Mouse (Mus musculus): ENCODE results near the gene Fam216a. TPM values are rescaled to one million over a fixed set of nuclear protein-coding genes. Genes with fewer than 3 reads are reported as not detected.
"Not testable (repeated sequence)": the region's sequence is repeated elsewhere in the genome, so short reads cannot be mapped to it uniquely, and the experiment has no call there.

Fam216a gene
- polyA plus RNA-seq, 1 experiment from 2014 or later, result 139 TPM

DNA sequence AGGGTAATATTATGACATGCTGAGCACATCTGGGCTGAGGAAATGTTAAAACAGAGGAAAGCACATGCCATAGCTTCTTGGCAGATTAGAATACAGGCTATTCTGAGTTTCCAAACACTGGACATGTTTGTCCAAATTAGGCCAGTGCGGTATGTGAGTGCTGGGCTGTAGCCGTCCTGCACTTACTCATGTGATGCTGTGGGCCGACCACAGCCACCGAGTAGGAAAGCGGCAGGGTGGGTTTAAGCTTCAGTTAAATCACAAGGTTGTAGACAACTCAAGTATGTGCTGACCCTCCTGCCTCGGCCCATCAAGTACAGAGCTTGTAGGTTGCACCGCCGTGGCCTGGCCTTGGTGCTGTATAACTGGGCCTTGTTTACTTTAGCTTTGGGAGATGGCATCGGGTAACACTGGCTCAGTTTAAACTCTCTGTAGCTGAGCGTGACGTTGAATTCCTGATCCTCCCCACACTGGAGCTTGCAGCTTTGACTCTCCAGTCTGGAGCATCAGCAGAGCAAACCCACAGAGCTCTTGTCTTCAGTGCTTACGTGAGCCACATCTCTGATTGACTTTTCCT, 51.9 kb downstream of the Fam216a start:
- Histone ChIP-seq H3K9ac (ENCODE audit: low read depth, low read length) (no peak overlapping the region), H3K27ac (ENCODE audit: low read length) (no peak overlapping the region), H3K27me3 (ENCODE audit: control insufficient read depth, insufficient read depth, low read depth, low read length) (no peaks in the 10 kb centered on the region), H3K36me3 (ENCODE audit: control insufficient read depth, insufficient read depth, low read length) (peaks cover 13% of the 10 kb centered on the region; the same call in 1 of the 2 replicates), H3K4me1 (ENCODE audit: control insufficient read depth, insufficient read depth, low read length) (no peaks in the 10 kb centered on the region), H3K4me2 (ENCODE audit: low read length) (no peak overlapping the region), H3K9me3 (replicated peaks; ENCODE audit: control insufficient read depth, low read length, poor library complexity, severe bottlenecking) (no peaks in the 10 kb centered on the region), H3K4me3 (ENCODE audit: low read depth, low read length) (no peak overlapping the region)
- 81% methylated on average over 12 of the region's 12 CpGs for WGBS
- ATAC-seq, result no peak

DNA sequence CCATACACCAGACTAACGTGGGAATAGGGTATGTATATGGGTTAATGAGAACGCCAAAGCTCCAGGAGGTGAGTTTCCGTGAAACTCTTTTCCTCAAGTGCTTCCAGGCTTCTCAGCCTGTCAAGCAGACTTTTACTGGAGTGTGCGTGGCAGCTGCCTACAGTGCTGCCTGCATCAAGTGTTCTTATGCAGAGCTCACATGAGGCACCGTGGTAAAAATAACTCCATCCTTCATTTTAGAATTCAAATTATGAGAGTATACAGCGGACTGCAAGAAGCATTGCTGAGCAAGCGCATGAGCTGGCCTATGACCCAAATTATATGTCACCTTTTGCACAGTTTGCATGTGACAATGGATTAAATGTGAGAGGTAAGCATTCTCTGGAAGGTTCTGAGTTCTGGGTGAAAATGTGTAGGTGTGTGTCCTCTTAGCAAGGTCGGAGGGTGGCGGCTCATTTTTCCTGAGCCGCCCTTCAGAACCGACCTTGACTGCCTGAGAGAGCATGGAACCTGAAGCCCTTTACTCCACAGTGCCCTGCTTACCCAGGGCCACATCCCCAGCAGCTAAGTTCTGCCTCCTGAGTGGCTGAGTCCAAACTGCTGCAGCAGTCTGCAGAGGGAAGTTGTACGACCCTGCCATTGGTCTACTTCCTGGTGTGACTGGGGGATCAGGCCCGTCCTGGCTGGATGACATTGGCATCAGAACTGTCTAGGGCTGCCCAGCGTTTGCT, 52.5 kb downstream of the Fam216a start:
- 79% methylated on average over 14 of the region's 14 CpGs for WGBS
- Histone ChIP-seq H3K9me3 (replicated peaks; ENCODE audit: control insufficient read depth, low read length, poor library complexity, severe bottlenecking) (no peaks in the 10 kb centered on the region), H3K27ac (ENCODE audit: low read length) (no peak overlapping the region), H3K27me3 (ENCODE audit: control insufficient read depth, insufficient read depth, low read depth, low read length) (no peaks in the 10 kb centered on the region), H3K36me3 (ENCODE audit: control insufficient read depth, insufficient read depth, low read length) (peaks cover 10% of the 10 kb centered on the region; the same call in 1 of the 2 replicates), H3K9ac (ENCODE audit: low read depth, low read length) (no peak overlapping the region), H3K4me3 (ENCODE audit: low read depth, low read length) (no peak overlapping the region), H3K4me2 (ENCODE audit: low read length) (no peak overlapping the region), H3K4me1 (ENCODE audit: control insufficient read depth, insufficient read depth, low read length) (no peaks in the 10 kb centered on the region)
- ATAC-seq, result no peak

DNA sequence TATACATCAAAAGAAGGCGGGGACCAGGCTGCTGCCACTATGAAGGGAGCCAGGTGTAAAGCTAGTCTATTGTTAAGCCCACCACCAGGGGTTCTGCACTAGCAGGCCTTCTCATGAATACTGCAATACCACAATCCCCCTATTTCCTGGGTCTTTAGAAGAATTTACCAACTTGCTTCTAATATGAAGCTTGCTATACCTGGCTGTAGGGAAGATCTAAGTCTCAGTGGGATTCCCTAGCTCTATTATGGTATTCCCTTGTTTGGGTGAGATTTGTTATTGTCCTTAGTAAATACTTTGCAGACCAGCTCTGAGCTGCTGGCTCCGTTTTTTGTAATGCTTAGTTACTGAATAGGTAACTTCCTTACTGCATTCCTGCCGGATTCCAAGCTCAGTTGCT, 53.2 kb downstream of the Fam216a start:
- not testable (repeated sequence) for ATAC-seq; H3K4me3 ChIP-seq (ENCODE audit: low read depth, low read length)
- WGBS, result 74% methylated on average over 3 of the region's 3 CpGs

DNA sequence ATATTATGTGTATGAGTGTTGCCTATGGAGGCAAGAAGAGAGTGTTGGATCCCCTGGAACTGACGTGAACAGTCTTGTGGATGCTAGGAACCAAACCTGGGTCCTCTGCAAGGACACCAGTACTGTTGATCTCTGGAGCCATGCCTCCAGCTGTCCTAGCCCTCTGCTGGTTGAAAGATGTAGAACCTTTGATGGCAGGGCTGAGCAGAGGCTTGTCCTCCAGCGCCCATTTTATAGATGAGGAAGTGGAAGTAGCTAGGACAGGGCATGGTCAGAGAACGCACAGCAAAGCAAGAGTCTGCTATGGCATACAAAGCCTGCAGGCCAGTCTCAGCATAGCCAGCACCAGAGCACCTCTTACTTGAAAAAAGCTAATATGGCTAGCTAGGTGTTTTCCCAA, 54.1 kb downstream of the Fam216a start:
- peaks cover 8% of the 10 kb centered on the region; the same call in 1 of the 2 replicates for H3K36me3 ChIP-seq (ENCODE audit: control insufficient read depth, insufficient read depth, low read length)
- H3K4me2 ChIP-seq (ENCODE audit: low read length), result no peak overlapping the region
- no peak overlapping the region for H3K4me3 ChIP-seq (ENCODE audit: low read depth, low read length)
- ATAC-seq, result no peak
- no peaks in the 10 kb centered on the region for H3K27me3 ChIP-seq (ENCODE audit: control insufficient read depth, insufficient read depth, low read depth, low read length)
- WGBS, result 64% methylated on average over 3 of the region's 3 CpGs
- H3K9me3 ChIP-seq (replicated peaks; ENCODE audit: control insufficient read depth, low read length, poor library complexity, severe bottlenecking), result no peaks in the 10 kb centered on the region
- no peaks in the 10 kb centered on the region; the same call in 1 of the 2 replicates for H3K4me1 ChIP-seq (ENCODE audit: control insufficient read depth, insufficient read depth, low read length)
- no peak overlapping the region for H3K9ac ChIP-seq (ENCODE audit: low read depth, low read length)
- H3K27ac ChIP-seq (ENCODE audit: low read length), result no peak overlapping the region

More for the DNA sequence above, 53.2 kb downstream of the Fam216a start:
- not testable (repeated sequence) for H3K9ac ChIP-seq (ENCODE audit: low read depth, low read length); H3K27me3 ChIP-seq (ENCODE audit: control insufficient read depth, insufficient read depth, low read depth, low read length); H3K27ac ChIP-seq (ENCODE audit: low read length); H3K36me3 ChIP-seq (ENCODE audit: control insufficient read depth, insufficient read depth, low read length); H3K4me2 ChIP-seq (ENCODE audit: low read length); H3K4me1 ChIP-seq (ENCODE audit: control insufficient read depth, insufficient read depth, low read length); H3K9me3 ChIP-seq (replicated peaks; ENCODE audit: control insufficient read depth, low read length, poor library complexity, severe bottlenecking)

DNA sequence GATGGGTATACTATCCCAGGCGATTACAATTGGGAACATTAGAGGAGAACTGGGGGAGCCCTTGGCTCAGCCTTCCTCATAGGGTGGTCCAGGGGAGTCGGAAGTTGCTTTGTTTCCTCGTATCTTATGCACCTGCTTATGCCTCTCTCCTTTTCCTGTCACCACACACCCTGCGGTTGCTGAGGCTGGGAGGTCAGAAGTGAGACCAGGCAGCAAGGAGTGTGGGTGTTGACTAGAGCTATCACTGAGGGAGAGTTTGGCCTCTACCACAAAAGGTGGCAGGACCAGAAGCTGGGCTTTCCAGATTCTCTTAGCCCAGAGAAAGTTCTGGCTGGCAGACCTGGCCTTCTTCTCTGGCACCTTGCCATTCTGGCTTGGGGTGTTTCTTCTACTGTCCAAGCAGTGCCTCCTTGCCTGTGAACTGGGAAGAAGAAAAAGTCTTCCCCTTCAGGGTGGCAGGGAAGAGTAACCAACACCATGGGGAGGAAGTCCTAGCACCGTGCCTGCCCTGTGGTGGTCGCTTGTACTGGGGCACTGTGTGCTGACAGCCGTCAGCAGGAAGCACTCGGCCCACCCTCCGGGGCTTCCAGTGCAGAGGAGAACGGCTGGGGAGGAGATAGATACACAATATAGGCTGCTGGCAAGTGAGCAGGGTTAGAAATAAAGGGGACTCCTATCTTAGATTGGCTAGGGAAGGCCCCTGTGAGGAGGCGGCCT, 54.7 kb downstream of the Fam216a start:
- no peak for ATAC-seq
- Histone ChIP-seq H3K27me3 (ENCODE audit: control insufficient read depth, insufficient read depth, low read depth, low read length) (no peaks in the 10 kb centered on the region), H3K9me3 (replicated peaks; ENCODE audit: control insufficient read depth, low read length, poor library complexity, severe bottlenecking) (no peaks in the 10 kb centered on the region), H3K4me2 (ENCODE audit: low read length) (no peak overlapping the region), H3K4me1 (ENCODE audit: control insufficient read depth, insufficient read depth, low read length) (no peaks in the 10 kb centered on the region; the same call in 1 of the 2 replicates), H3K9ac (ENCODE audit: low read depth, low read length) (no peak overlapping the region), H3K27ac (ENCODE audit: low read length) (no peak overlapping the region), H3K36me3 (ENCODE audit: control insufficient read depth, insufficient read depth, low read length) (peaks cover 8% of the 10 kb centered on the region; the same call in 1 of the 2 replicates), H3K4me3 (ENCODE audit: low read depth, low read length) (no peak overlapping the region)
- WGBS, result 78% methylated on average over 11 of the region's 11 CpGs

DNA sequence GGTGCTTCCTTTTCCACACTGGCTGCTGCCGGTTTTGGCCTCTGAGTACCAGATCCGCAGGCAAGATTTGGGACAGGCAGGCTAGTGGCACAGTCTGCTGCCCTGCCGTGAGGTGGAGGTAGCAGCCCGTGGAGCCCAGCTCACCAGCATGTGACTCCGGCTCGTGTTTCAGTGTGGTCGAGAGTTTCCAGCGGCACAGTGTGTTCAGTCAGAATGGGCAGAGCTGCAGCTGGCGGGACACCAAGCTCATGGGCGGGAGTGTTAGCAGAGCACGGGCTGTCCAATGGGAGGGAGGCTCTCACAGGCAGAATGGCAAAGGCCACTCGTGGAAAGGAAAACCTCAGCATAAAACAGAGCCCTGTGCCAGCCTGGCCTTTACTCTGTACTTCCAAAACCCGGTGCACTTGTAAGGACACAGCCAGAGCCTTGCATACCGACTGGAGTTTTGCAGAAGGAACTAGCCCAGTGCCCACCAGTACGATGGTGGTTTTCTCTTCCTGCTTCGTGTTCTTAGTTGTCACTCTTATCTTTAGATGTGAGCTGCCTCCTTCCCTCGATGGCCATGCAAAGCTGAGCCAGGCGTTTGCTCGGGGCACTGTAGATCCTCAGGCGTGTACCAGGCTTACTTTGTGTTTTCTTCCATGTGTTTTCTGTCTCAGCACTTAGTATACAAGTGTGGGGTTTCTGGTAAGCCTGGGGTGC, 57.0 kb downstream of the Fam216a start:
- no peaks in the 10 kb centered on the region for H3K27me3 ChIP-seq (ENCODE audit: control insufficient read depth, insufficient read depth, low read depth, low read length)
- H3K9me3 ChIP-seq (replicated peaks; ENCODE audit: control insufficient read depth, low read length, poor library complexity, severe bottlenecking), result no peaks in the 10 kb centered on the region
- ATAC-seq, result no peak

More for the DNA sequence above, 57.0 kb downstream of the Fam216a start:
- H3K4me3 ChIP-seq (ENCODE audit: low read depth, low read length), result no peak overlapping the region
- H3K27ac ChIP-seq (ENCODE audit: low read length), result peak overlapping the region; percentile 28; the same call in 1 of the 2 replicates
- H3K4me1 ChIP-seq (ENCODE audit: control insufficient read depth, insufficient read depth, low read length), result peaks cover 2% of the 10 kb centered on the region; the same call in 1 of the 2 replicates
- peaks cover 11% of the 10 kb centered on the region; the same call in 1 of the 2 replicates for H3K36me3 ChIP-seq (ENCODE audit: control insufficient read depth, insufficient read depth, low read length)
- H3K9ac ChIP-seq (ENCODE audit: low read depth, low read length), result no peak overlapping the region; the same call in 1 of the 2 replicates
- WGBS, result 68% methylated on average over 20 of the region's 20 CpGs
- H3K4me2 ChIP-seq (ENCODE audit: low read length), result no peak overlapping the region

Other genes with a start within 250 kb of the Fam216a start
- gene Ccdc63, start 231.5 kb downstream of the Fam216a start, polyA plus RNA-seq (2015; fragmentation: Nextera tagmentation; extraction: Ambion mirVana), result 0.24 and 0.25 TPM in 2 replicates
- gene Ppp1cc, start 214.1 kb downstream of the Fam216a start, polyA plus RNA-seq (2015; fragmentation: Nextera tagmentation; extraction: Ambion mirVana), result 188 and 193 TPM in 2 replicates
- 1.7 and 1.8 TPM in 2 replicates for gene Hvcn1, start 165.6 kb downstream of the Fam216a start, polyA plus RNA-seq (2015; fragmentation: Nextera tagmentation; extraction: Ambion mirVana)
- 5.4 and 7.3 TPM in 2 replicates for gene Tctn1, start 107.9 kb downstream of the Fam216a start, polyA plus RNA-seq (2015; fragmentation: Nextera tagmentation; extraction: Ambion mirVana)
- 7.1 and 7.6 TPM in 2 replicates for gene Pptc7, start 88.0 kb downstream of the Fam216a start, polyA plus RNA-seq (2015; fragmentation: Nextera tagmentation; extraction: Ambion mirVana)
- gene Rad9b, start 18.1 kb downstream of the Fam216a start, polyA plus RNA-seq (2015; fragmentation: Nextera tagmentation; extraction: Ambion mirVana), result 23.9 and 28.9 TPM in 2 replicates
- gene Vps29, start 18.0 kb downstream of the Fam216a start, polyA plus RNA-seq (2015; fragmentation: Nextera tagmentation; extraction: Ambion mirVana), result 320 and 347 TPM in 2 replicates
- 42.3 and 42.7 TPM in 2 replicates for gene Gpn3, start 488 bp downstream of the Fam216a start, polyA plus RNA-seq (2015; fragmentation: Nextera tagmentation; extraction: Ambion mirVana)
- 168 and 172 TPM in 2 replicates for gene Arpc3, start 19.5 kb upstream of the Fam216a start, polyA plus RNA-seq (2015; fragmentation: Nextera tagmentation; extraction: Ambion mirVana)
- gene Anapc7, start 49.3 kb upstream of the Fam216a start, polyA plus RNA-seq (2015; fragmentation: Nextera tagmentation; extraction: Ambion mirVana), result 44.3 and 45.9 TPM in 2 replicates
- 44.4 and 45.6 TPM in 2 replicates for gene Atp2a2, start 129.9 kb upstream of the Fam216a start, polyA plus RNA-seq (2015; fragmentation: Nextera tagmentation; extraction: Ambion mirVana)
- 71.6 and 86.7 TPM in 2 replicates for gene Ift81, start 242.2 kb upstream of the Fam216a start, polyA plus RNA-seq (2015; fragmentation: Nextera tagmentation; extraction: Ambion mirVana)

Measured in midbrain, embryonic 16.5 days (tissue).